Mouse (Mus musculus) lung, postnatal 0 days (tissue): Measurements from ENCODE around the gene Gm5965. TPM values are rescaled to one million over a fixed set of nuclear protein-coding genes. Genes with fewer than 3 reads are reported as not detected.

Experiments
- ATAC-seq: fragments of 200-750 bp; cut with Nextera tagmentation; 2 replicates; pipeline ENCODE4 v1.8.0; 2017; ENCODE audit warnings: moderate library complexity
- DNase-seq: peaks from one replicate; pipeline ENCODE4 v3.0.0-alpha.2; 2016; ENCODE audit warnings: low spot score
- H3K27ac ChIP-seq: fragments of 300-500 bp; sonication (generic); 2 replicates; pipeline ENCODE4 v1.5.1; 2014; ENCODE audit warnings: antibody characterized with exemption, mild to moderate bottlenecking, low read length, mixed read lengths
- H3K27me3 ChIP-seq: fragments of 300-500 bp; sonication (generic); replicated peaks from 2 replicates; pipeline ENCODE4 v1.6.1; 2014; ENCODE audit warnings: low read length, mixed read lengths; ENCODE audit not compliant: insufficient read depth
- H3K36me3 ChIP-seq: fragments of 300-500 bp; sonication (generic); 2 replicates; pipeline ENCODE4 v1.6.1; 2014; ENCODE audit warnings: low read length, mixed read lengths; ENCODE audit not compliant: insufficient read depth
- H3K4me1 ChIP-seq: fragments of 300-500 bp; sonication (generic); 2 replicates; pipeline ENCODE4 v1.6.1; 2014; ENCODE audit warnings: antibody characterized with exemption, low read depth, low read length, mixed read lengths; ENCODE audit not compliant: insufficient read depth
- H3K4me2 ChIP-seq: fragments of 300-500 bp; sonication (generic); replicated peaks from 2 replicates; pipeline ENCODE4 v1.6.1; 2014; ENCODE audit warnings: low read depth, mild to moderate bottlenecking, low read length, moderate library complexity, mixed read lengths
- H3K4me3 ChIP-seq: fragments of 300-500 bp; sonication (generic); 2 replicates; pipeline ENCODE4 v1.5.1; 2014; ENCODE audit warnings: low read depth, low read length
- H3K9ac ChIP-seq: fragments of 300-500 bp; sonication (generic); replicated peaks from 2 replicates; pipeline ENCODE4 v1.6.1; 2014; ENCODE audit warnings: low read depth, mild to moderate bottlenecking
- H3K9me3 ChIP-seq: fragments of 300-500 bp; sonication (generic); 2 replicates; pipeline ENCODE4 v1.6.1; 2016; ENCODE audit warnings: low read length, mixed read lengths
- CTCF ChIP-seq: IDR thresholded peaks from 2 replicates; pipeline ENCODE4 v1.5.1; 2016; ENCODE audit warnings: antibody characterized with exemption, mild to moderate bottlenecking
- EP300 ChIP-seq: IDR thresholded peaks from 2 replicates; pipeline ENCODE4 v1.6.1; 2016; ENCODE audit warnings: antibody characterized with exemption, mild to moderate bottlenecking, control low read depth
- WGBS: fragments of 180-500 bp; shearing (Covaris S2); extraction: QIAGEN DNeasy Blood & Tissue Kit; methylation state at CpG from one replicate; pipeline ENCODE4 v1.1.7; 2014; 5-methylcytosine and 5-hydroxymethylcytosine counted together
- polyA plus RNA-seq: library from polyadenylated mRNA; unstranded; fragments of >200 nt; fragmentation: Nextera tagmentation; extraction: Ambion mirVana; gene quantifications from 2 replicates; pipeline ENCODE4 v1.2.1, GENCODE M21; 2015

The Gm5965 gene
- polyA plus RNA-seq, 1 experiment from 2014 or later, result not detected

DNA sequence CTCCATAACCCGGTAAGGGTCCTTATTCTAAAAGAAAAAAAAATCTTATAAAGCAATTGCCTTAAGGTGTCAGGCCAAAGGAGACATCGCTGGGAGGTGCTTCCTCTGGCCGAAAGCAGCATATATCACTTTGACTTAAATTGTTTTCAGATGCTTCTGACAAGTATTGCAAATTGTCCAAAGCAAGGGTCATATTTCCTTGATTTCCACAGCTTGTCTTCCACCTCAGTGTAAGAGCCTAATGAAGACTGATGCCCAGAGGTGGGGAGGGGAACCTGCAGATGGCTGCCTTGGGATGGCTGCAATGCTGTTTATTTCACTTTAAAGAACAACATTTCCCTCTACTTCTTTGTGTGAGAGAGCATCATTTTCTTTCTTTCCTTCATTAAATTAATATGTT lies 49.3 kb downstream of the Gm5965 start:
- Histone ChIP-seq H3K4me1 (no peaks in the 10 kb centered on the region), H3K9me3 (no peaks in the 10 kb centered on the region), H3K4me3 (no peak overlapping the region), H3K36me3 (no peaks in the 10 kb centered on the region), H3K27me3 (no peaks in the 10 kb centered on the region), H3K4me2 (no peak overlapping the region), H3K27ac (no peak overlapping the region), H3K9ac (no peak overlapping the region)
- no peak for TF ChIP-seq EP300
- no peak for TF ChIP-seq CTCF
- 76% methylated on average over 3 of the region's 3 CpGs for WGBS
- no peak for DNase-seq
- no peak for ATAC-seq

Other genes with a start within 250 kb of the Gm5965 start
- 2.1 and 2.3 TPM in 2 replicates for gene Cldn8, start 214.7 kb upstream of the Gm5965 start, polyA plus RNA-seq
- gene Krtap24-1, start 165.6 kb upstream of the Gm5965 start, polyA plus RNA-seq, result not detected in 2 replicates
- not detected in 2 replicates for gene 2310079G19Rik, start 150.2 kb upstream of the Gm5965 start, polyA plus RNA-seq
- not detected in 2 replicates for gene Krtap26-1, start 130.1 kb upstream of the Gm5965 start, polyA plus RNA-seq
- gene Krtap27-1, start 106.2 kb upstream of the Gm5965 start, polyA plus RNA-seq, result not detected in 2 replicates
- gene 2310061N02Rik, start 69.9 kb upstream of the Gm5965 start, polyA plus RNA-seq, result not detected in 2 replicates
- not detected in 2 replicates for gene Krtap13-1, start 49.0 kb upstream of the Gm5965 start, polyA plus RNA-seq
- not detected in 2 replicates for gene Krtap13, start 26.3 kb upstream of the Gm5965 start, polyA plus RNA-seq
- not detected in 2 replicates for gene 2310034C09Rik, start 19.0 kb upstream of the Gm5965 start, polyA plus RNA-seq
- not detected in 2 replicates for gene 2310057N15Rik, start 3.7 kb upstream of the Gm5965 start, polyA plus RNA-seq
- not detected in 2 replicates for gene Gm20741, start 34.3 kb downstream of the Gm5965 start, polyA plus RNA-seq
- gene Krtap15, start 42.3 kb downstream of the Gm5965 start, polyA plus RNA-seq, result not detected in 2 replicates
- not detected in 2 replicates for gene Krtap14, start 48.2 kb downstream of the Gm5965 start, polyA plus RNA-seq
- not detected in 2 replicates for gene Krtap19-1, start 91.5 kb downstream of the Gm5965 start, polyA plus RNA-seq
- gene Krtap19-2, start 96.4 kb downstream of the Gm5965 start, polyA plus RNA-seq, result not detected in 2 replicates
- not detected in 2 replicates for gene Krtap19-3, start 100.1 kb downstream of the Gm5965 start, polyA plus RNA-seq
- gene Krtap19-4, start 107.2 kb downstream of the Gm5965 start, polyA plus RNA-seq, result not detected in 2 replicates
- gene Krtap19-5, start 118.6 kb downstream of the Gm5965 start, polyA plus RNA-seq, result not detected in 2 replicates
- not detected in 2 replicates for gene Krtap19-9b, start 154.4 kb downstream of the Gm5965 start, polyA plus RNA-seq
- not detected in 2 replicates for gene Krtap16-3, start 185.0 kb downstream of the Gm5965 start, polyA plus RNA-seq
- gene Krtap22-2, start 232.9 kb downstream of the Gm5965 start, polyA plus RNA-seq, result not detected in 2 replicates
- gene Gm10229, start 237.4 kb downstream of the Gm5965 start, polyA plus RNA-seq, result not detected in 2 replicates